Mouse (Mus musculus) lung, postnatal 14 days (tissue): ENCODE measurements at regions not wholly inside any gene's neighbourhood (a gene's known extent, or its start where the extent isn't known, plus 50 kb on each side); places are given as distances from the start of the nearest gene placed in this dataset.

ENCODE experiments used
- DNase-seq: peaks from one replicate; pipeline ENCODE4 v3.0.0; 2021

DNA sequence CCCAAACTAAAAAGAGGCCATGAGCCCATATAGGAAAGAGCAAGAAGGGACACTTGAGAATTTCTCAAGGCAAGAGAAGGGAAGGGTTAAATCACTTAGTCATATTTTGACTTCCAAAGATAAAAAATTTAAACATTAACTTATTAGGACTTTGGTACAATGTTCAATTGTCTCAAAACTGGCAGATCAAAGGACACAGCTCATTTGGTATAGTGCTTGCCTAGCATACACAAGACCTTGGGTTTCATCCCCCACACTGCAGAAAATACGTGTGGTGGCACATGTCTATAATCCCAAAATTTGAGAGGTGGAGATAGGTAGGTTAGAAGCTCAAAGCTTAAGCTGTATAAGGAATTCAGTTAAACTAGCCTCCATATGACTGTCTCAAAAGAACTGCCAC is 658.4 kb upstream of the Pfkp start:
- DNase-seq = no peak

DNA sequence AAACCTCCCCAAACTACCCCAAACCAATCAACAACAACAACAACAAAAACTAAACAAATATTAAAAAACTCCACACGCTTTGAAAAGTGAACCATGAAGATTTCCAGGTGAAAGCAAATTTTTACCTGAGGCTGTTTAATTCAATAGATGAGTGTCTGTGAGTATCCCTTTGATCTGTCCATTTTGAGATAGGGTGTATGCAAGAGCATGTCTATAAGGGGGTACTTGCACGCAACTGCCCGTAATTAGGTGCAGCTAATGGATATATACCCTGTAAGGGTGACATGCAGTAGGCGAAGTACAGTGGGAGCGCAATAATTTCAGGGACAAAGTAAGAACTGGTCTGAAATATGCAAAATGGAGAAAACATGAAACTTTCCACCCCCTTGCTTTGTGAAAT is 658.8 kb upstream of the Pfkp start:
- DNase-seq = no peak

DNA sequence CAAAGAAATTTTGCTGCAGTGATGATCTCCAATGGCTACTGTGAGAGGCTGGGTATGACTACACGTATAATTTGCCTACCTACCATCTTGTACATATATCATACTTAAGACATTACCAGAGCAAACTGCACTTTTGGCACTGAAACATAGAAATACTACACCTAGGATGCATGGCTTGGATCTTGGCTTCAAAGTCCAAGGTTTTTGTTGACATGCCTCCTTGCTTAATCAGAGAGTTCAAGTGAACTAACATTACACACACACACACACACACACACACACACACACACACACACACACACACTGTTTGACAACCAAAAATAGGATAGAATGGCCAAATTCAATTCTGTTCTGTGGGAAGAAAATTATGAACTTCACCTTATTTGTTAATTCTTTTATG is 664.9 kb upstream of the Pfkp start:
- no peak for DNase-seq

DNA sequence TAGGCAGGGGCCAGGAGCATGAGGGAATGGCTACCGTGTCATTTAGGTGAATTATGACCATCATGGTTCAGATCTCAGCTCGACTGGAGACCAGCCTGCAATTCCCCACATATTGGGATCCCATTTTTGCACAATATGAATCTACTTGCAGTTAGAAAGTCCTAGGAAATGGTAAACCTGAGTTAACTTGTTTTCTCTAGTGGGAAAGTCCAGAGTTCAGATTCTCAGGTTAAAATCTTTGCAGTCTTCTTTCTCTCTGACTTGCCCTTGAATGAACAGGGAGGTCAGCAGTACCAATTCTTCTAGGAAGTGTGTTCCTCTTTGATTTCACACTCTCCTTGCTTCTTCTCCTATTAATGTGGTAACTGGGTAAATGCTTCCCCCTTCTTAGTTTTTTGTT is 681.6 kb upstream of the Pfkp start:
- no peak for DNase-seq

GRCm38 (mm10) chr13:7345760-7346159 is 697.2 kb upstream of the Pfkp start:
- DNase-seq = no peak

GRCm38 (mm10) chr13:7348431-7348830 is 699.9 kb upstream of the Pfkp start:
- no peak for DNase-seq

GRCm38 (mm10) chr13:7353011-7353410 is 704.4 kb upstream of the Pfkp start:
- DNase-seq = no peak

DNA sequence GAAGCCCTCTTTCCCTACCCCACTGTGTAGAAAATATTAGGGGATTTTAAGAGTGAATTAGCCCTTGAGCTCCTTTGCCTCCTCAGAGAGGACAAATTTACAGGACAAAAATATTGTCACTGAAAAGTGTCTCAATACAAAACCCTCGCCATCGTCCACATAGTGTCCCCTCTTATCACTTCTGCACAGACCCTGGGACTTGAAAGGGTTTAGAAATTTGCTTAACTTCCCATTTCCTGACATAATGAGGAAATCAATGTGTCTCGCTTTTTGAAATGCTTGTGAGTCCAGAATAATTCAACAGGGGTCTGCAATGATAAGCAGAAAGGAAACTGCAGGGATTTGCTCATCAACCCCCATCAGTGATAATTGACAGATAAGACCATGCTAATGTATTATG is 708.5 kb upstream of the Pfkp start:
- DNase-seq = no peak

GRCm38 (mm10) chr13:7373559-7373958 is 725.0 kb upstream of the Pfkp start:
- no peak for DNase-seq

DNA sequence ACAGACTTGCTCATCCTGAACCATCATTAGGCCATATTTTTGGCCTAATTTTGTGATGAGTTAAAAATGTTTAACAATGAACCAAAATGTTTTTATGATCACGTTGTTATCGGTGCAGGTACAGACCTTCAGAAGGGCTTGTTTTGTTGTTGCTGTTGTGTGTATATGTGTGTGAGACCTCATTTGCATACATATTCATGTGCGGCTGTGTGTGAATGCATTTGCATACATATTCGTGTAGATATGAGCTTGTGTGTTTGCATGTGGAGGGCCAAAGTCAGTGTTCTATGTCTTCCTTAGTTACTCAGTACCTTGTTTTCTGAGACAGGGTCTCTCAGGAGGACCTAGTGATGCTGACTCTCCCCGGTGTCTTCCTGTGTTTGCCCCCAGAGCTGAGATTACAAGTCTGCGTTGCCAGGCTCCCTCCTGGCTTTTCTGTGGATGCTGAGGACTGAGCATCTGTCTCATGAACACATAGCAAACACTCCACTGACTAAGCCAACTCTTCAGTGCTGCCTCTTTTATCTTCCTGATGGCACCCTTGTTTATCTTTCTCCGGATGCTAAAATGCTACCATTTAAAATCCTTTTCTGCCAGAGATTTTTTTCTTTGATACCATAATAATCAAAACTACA is 726.5 kb upstream of the Pfkp start:
- DNase-seq = no peak

DNA sequence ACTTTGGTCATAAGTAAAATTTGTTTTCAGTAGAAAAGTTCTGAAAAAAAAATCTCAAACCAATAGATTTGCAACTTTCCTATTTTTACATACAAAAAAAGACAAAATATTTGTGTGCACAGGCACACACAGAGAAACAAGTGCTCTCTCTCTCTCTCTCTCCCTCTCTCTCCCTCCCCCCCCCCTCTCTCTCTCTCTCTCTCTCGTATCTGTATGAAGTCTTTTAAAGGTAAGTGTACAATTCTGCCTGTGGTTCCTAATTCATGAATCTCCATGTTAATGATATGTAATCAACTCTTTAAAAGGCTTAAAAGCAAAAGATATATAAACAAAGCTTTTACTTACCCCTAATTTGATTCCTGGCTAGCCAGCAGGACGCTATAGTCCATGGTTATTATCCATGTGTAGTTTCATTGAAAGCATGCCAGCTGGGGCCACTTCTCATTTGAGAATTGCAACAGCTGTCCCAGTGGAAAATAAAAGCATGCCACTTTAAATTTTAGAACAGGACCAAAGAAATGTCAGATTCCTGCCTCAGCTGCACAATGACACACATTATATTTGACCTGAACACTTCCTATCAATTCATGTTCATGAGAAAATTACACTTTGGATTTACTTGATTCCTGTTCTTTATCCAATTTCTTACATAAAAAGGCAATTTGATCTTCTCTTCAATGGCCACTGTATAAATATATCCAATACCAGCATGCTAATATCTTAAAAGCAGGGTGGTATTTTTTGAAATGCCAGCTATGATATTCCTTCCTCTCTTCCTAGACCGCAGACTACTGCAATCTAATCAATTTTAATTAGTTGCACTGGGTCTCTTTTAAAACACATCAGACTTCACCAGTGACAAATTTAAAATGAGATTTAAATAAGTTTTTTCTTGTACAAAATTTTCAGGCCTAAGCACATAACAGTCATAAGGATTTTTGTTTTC is 766.0 kb upstream of the Pfkp start:
- no peak for DNase-seq

DNA sequence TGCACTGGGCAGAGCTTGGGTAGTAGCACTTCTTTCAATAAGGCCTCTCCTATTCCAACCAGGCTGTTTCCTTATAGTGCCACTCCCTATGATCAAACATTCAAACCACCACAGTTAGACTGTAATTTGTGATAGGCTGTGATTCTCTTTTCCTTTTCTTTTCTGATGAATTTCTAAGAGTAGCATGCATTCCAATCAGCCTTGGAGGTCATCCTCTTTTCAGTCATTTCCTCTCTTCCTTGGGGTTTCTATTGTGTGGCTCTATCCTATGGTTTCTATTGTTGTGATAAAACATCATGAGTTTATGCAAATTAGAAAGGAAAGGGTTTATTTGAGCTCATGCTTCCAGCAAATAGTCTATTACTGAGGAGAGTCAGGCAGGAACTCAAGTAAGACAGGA is 774.9 kb upstream of the Adarb2 start:
- DNase-seq = no peak

GRCm38 (mm10) chr13:7429271-7429670 is 773.4 kb upstream of the Adarb2 start:
- no peak for DNase-seq

GRCm38 (mm10) chr13:7451434-7452002 is 751.1 kb upstream of the Adarb2 start:
- DNase-seq = peak; percentile 5

DNA sequence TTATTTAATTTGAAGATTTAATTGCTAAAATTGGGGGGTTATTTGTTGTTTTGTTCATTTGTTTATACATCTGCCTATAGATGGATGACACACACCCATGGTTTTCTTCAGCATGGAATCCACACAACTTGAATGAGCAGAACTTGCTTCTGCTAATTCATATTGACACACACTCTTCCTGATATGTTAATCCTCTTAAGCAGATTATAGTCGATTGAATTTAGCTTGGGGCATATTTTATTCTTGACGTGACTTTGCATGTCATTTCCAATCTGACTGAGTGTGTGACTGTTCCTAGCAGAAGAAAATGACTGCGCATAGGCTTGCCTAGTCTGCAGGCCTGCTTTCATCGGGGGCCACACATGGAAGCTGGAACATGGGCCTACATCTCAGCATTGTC is 727.0 kb upstream of the Adarb2 start:
- DNase-seq = no peak

- no peak for DNase-seq
Measured at GRCm38 (mm10) chr13:7518090-7518489, 684.6 kb upstream of the Adarb2 start.

GRCm38 (mm10) chr13:7524436-7524835 is 678.2 kb upstream of the Adarb2 start:
- no peak for DNase-seq

GRCm38 (mm10) chr13:7538856-7539255 is 663.8 kb upstream of the Adarb2 start:
- DNase-seq = no peak

- no peak for DNase-seq
Measured at GRCm38 (mm10) chr13:7584022-7584421, 618.6 kb upstream of the Adarb2 start.
